Mouse (Mus musculus) bone marrow macrophage, adult 2 months (primary cell): ENCODE results near the gene Gm21119.
"Not testable (repeated sequence)": the region's sequence is repeated elsewhere in the genome, so short reads cannot be mapped to it uniquely, and the experiment has no call there.

Experiments used
- CTCF ChIP-seq: IDR thresholded peaks from 2 replicates; pipeline ENCODE4 v1.5.1; 2012; ENCODE audit warnings: low read depth, mild to moderate bottlenecking, low read length, moderate library complexity
- POLR2A ChIP-seq: IDR thresholded peaks from 2 replicates; pipeline ENCODE4 v1.6.1; 2012; ENCODE audit warnings: mild to moderate bottlenecking, low read depth, low read length, borderline replicate concordance

- TF ChIP-seq CTCF, POLR2A: not testable (repeated sequence)
These were observed 23.2 kb downstream of the Gm21119 start for GRCm38 (mm10) chr8:20637931-20638330.
